Mouse (Mus musculus) intestine, embryonic 14.5 days (tissue): Measurements from ENCODE around the gene Snapc4. TPM values are rescaled to one million over a fixed set of nuclear protein-coding genes. Genes with fewer than 3 reads are reported as not detected.
A peak's percentile ranks its signal among the peaks of the same experiment; 100 is the strongest.

Experiments
- ATAC-seq: fragments of 200-750 bp; cut with Nextera tagmentation; replicated peaks from 2 replicates; pipeline ENCODE4 v1.8.0; 2017; ENCODE audit warnings: low read depth, moderate number of reproducible peaks, moderate TSS enrichment, moderate library complexity; ENCODE audit not compliant: low FRiP score, low TSS enrichment
- DNase-seq: peaks from one replicate; pipeline ENCODE4 v3.0.0-alpha.2; 2018; ENCODE audit warnings: low spot score
- H3K27ac ChIP-seq: fragments of 300-500 bp; sonication (generic); 2 replicates; pipeline ENCODE4 v1.5.1; 2014; ENCODE audit warnings: low read depth, mild to moderate bottlenecking, control low read depth
- H3K27me3 ChIP-seq: fragments of 300-500 bp; sonication (generic); replicated peaks from 2 replicates; pipeline ENCODE4 v1.6.1; 2014; ENCODE audit warnings: low read length, control low read depth; ENCODE audit not compliant: control insufficient read depth, insufficient read depth
- H3K36me3 ChIP-seq: fragments of 300-500 bp; sonication (generic); 2 replicates; pipeline ENCODE4 v1.6.1; 2014; ENCODE audit warnings: low read length, control low read depth; ENCODE audit not compliant: control insufficient read depth, insufficient read depth
- H3K4me1 ChIP-seq: fragments of 300-500 bp; sonication (generic); replicated peaks from 2 replicates; pipeline ENCODE4 v1.6.1; 2014; ENCODE audit warnings: low read length, control low read depth, mixed read lengths; ENCODE audit not compliant: control insufficient read depth, insufficient read depth
- H3K4me2 ChIP-seq: fragments of 300-500 bp; sonication (generic); 2 replicates; pipeline ENCODE4 v1.6.1; 2014; ENCODE audit warnings: low read length
- H3K4me3 ChIP-seq: fragments of 300-500 bp; sonication (generic); 2 replicates; pipeline ENCODE4 v1.5.1; 2014; ENCODE audit warnings: low read depth, low read length, control low read depth, mixed read lengths
- H3K9ac ChIP-seq: fragments of 300-500 bp; sonication (generic); 2 replicates; pipeline ENCODE4 v1.6.1; 2014; ENCODE audit warnings: mild to moderate bottlenecking, low read length
- H3K9me3 ChIP-seq: fragments of 300-500 bp; sonication (generic); 2 replicates; pipeline ENCODE4 v1.6.1; 2016; ENCODE audit warnings: low read length, control low read depth; ENCODE audit not compliant: control insufficient read depth
- WGBS: fragments of 180-500 bp; shearing (Covaris S2); extraction: QIAGEN DNeasy Blood & Tissue Kit; methylation state at CpG from one replicate; pipeline ENCODE4 v1.1.7; 2014; 5-methylcytosine and 5-hydroxymethylcytosine counted together
- polyA plus RNA-seq: library from polyadenylated mRNA; unstranded; fragments of >200 nt; fragmentation: Nextera tagmentation; extraction: Ambion mirVana; gene quantifications from 2 replicates; pipeline ENCODE4 v1.2.1, GENCODE M21; 2014

The Snapc4 gene
- polyA plus RNA-seq, 1 experiment from 2014 or later: 31.1 TPM

- Histone ChIP-seq H3K27ac (no peak overlapping the region), H3K4me3 (no peak overlapping the region), H3K4me2 (no peak overlapping the region), H3K9me3 (no peaks in the 10 kb centered on the region), H3K27me3 (no peaks in the 10 kb centered on the region), H3K4me1 (no peaks in the 10 kb centered on the region), H3K36me3 (peaks cover 72% of the 10 kb centered on the region), H3K9ac (no peak overlapping the region)
- 79% methylated on average over 2 of the region's 2 CpGs for WGBS
- ATAC-seq: no peak
- no peak for DNase-seq
Observed at GRCm38 (mm10) chr2:26324917-26325316, 55.5 kb downstream of the Snapc4 start.

- WGBS: 90% methylated on average over 13 of the region's 13 CpGs
- H3K4me2 ChIP-seq: no peak overlapping the region
- no peak overlapping the region for H3K9ac ChIP-seq
- ATAC-seq (no peak), DNase-seq (no peak)
- no peak overlapping the region for H3K4me3 ChIP-seq
- H3K4me1 ChIP-seq: no peaks in the 10 kb centered on the region
- H3K27me3 ChIP-seq: no peaks in the 10 kb centered on the region
- H3K9me3 ChIP-seq: no peaks in the 10 kb centered on the region
- H3K27ac ChIP-seq: no peak overlapping the region
- peaks cover 62% of the 10 kb centered on the region for H3K36me3 ChIP-seq
Observed at GRCm38 (mm10) chr2:26323589-26324325, 56.7 kb downstream of the Snapc4 start.

- no peak for DNase-seq
- no peak overlapping the region for H3K27ac ChIP-seq
- H3K36me3 ChIP-seq: peaks cover 35% of the 10 kb centered on the region
- H3K27me3 ChIP-seq: no peaks in the 10 kb centered on the region
- no peaks in the 10 kb centered on the region for H3K9me3 ChIP-seq
- 82% methylated on average over 14 of the region's 14 CpGs for WGBS
- H3K4me3 ChIP-seq: no peak overlapping the region
- H3K9ac ChIP-seq: no peak overlapping the region
- no peak overlapping the region for H3K4me2 ChIP-seq
- ATAC-seq: no peak
- peaks cover 25% of the 10 kb centered on the region for H3K4me1 ChIP-seq
Observed at GRCm38 (mm10) chr2:26320245-26321185, 59.9 kb downstream of the Snapc4 start.

GRCm38 (mm10) chr2:26319519-26320244 is 60.8 kb downstream of the Snapc4 start:
- WGBS: 85% methylated on average over 13 of the region's 13 CpGs

DNA sequence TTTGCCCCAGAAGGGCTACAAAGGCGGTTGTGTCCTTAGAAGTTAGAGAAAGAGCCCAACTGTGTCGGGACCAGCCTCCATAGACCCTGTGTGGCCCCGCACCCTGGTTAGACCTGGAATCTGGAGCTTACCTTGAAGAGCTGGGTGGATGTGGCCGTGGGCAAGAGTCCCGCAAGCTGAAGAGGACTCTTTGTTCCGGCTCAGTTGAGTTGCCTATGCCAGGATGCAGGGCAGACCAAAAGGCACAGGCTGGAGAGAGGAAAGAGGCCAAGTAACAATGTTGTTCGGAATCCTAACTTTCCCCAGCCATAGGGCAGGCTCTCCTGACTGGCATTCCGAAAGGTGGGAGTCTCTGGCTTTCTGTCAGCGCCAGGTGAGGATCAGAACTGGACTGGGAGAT is 61.3 kb downstream of the Snapc4 start:
- ATAC-seq (no peak), DNase-seq (no peak)
- 90% methylated on average over 9 of the region's 9 CpGs for WGBS
- Histone ChIP-seq H3K4me2 (no peak overlapping the region), H3K27me3 (no peaks in the 10 kb centered on the region), H3K9ac (no peak overlapping the region), H3K9me3 (no peaks in the 10 kb centered on the region), H3K36me3 (peaks cover 21% of the 10 kb centered on the region), H3K27ac (no peak overlapping the region), H3K4me3 (no peak overlapping the region), H3K4me1 (peaks cover 36% of the 10 kb centered on the region)

More at GRCm38 (mm10) chr2:26319519-26320244, 60.8 kb downstream of the Snapc4 start:
- ATAC-seq (no peak), DNase-seq (no peak)
- Histone ChIP-seq H3K27ac (no peak overlapping the region), H3K9ac (no peak overlapping the region), H3K4me2 (no peak overlapping the region), H3K4me3 (no peak overlapping the region), H3K9me3 (no peaks in the 10 kb centered on the region), H3K36me3 (peaks cover 26% of the 10 kb centered on the region), H3K4me1 (peaks cover 30% of the 10 kb centered on the region), H3K27me3 (no peaks in the 10 kb centered on the region)

DNA sequence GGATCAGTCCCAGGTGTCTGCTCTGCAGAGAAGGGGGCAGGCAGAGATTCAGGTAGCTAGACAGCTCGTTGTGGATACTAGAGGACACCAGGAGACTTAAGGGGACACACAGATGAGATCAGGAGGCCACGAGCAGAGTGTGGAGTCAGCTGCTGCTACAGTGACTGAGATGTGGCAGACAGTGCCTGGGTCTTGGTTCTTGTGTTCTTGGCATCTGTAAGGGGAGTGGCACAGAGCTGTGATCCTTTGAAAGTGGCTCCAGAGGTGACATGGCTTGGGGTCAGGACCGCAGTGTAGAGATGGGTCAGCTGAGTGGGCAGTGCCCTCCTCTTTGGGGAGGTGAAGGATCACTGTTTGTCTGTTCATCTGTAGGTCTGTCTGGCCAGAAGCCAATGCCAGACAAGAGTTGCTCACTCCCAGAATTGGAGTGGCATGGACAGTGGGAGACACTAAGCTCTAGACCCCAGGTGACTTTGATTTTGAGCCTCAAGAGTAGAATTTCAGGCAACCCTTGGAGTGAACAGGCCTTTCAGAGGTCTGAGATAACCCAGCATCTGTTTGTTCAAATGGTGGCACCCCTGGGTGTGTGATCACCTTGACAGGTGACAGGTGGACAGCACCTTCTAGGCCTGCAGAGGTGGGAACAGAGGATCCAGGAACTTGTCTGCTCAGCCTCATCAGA is 62.3 kb downstream of the Snapc4 start:
- Histone ChIP-seq H3K4me1 (peaks cover 39% of the 10 kb centered on the region), H3K4me3 (no peak overlapping the region), H3K9ac (no peak overlapping the region), H3K36me3 (peaks cover 11% of the 10 kb centered on the region), H3K27me3 (no peaks in the 10 kb centered on the region), H3K4me2 (no peak overlapping the region), H3K27ac (no peak overlapping the region), H3K9me3 (no peaks in the 10 kb centered on the region)
- DNase-seq (no peak), ATAC-seq (no peak)
- WGBS: 88% methylated on average over 3 of the region's 3 CpGs

GRCm38 (mm10) chr2:26317371-26317770 is 63.1 kb downstream of the Snapc4 start:
- ATAC-seq (no peak), DNase-seq (no peak)
- 61% methylated on average over 3 of the region's 3 CpGs for WGBS
- Histone ChIP-seq H3K9ac (peak overlapping the region; percentile 93; the same call in 1 of the 2 replicates), H3K36me3 (peaks cover 5% of the 10 kb centered on the region; the same call in 1 of the 2 replicates), H3K27me3 (no peaks in the 10 kb centered on the region), H3K4me2 (peak overlapping the region; percentile 96), H3K9me3 (no peaks in the 10 kb centered on the region), H3K4me3 (0 out of 2 replicates have a peak overlapping the region, but pooled peaks have one; percentile 85), H3K27ac (peak overlapping the region; percentile 95; the same call in 1 of the 2 replicates), H3K4me1 (peaks cover 39% of the 10 kb centered on the region)
